Mouse (Mus musculus) kidney, adult 18-20 months (tissue): ENCODE measurements around the gene Iars.
"Not testable (repeated sequence)": the region's sequence is repeated elsewhere in the genome, so short reads cannot be mapped to it uniquely, and the experiment has no call there.

Experiments used
- DNase-seq: peaks from one replicate; pipeline ENCODE4 v3.0.0; 2021

The Iars gene

DNA sequence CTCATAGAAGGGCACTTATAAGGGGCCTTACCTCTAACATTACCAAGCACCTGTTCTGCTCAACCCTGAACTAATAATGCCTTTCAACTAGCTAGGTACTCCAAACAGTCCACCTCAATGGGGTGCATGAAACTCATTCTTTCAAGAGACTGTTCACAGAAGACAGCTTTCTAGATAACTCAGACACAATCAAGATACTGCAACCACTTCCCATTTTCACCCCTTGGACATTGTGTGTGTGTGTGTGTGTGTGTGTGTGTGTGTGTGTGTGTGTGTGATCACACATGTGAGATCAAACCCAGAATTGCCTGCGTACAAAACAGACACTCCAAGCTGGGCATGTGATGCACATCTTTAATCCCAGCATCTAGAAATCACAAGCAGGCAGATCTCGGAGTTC lies 56.1 kb downstream of the Iars start:
- DNase-seq = no peak

DNA sequence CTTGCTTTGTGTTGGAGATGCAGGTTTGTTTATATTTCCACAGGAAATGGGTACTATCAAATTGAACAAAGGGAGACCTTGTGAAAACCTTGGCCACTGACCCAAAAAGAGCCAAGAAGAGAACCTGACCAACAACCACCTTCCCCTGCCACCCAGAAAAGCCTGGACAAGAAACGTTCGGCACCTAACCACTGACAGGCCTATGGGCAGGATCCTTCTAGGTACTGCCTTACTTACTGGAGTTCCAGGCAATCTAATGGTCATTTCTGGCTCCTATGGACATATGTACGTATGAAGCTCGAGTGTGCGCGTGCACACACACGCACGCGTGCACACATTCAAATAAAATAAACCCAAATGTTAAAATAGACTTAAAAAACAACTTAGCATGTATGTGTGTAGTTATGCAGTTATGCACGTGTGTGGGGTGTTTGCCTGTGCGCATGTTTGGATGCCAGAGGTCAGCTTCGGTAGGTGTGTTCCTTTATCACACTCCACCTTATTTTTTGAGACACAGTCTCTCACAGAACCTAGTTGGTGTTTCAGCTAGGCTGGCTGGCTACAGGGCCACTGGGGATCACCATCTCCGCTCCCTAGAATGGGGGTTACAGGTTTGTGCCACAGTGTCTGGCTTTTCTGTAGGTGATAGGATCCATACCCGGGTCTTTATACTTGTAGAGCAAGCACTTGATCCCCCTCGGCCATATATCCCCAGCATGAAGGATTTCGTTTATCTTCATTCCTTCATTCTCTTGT lies 59.6 kb downstream of the Iars start:
- no peak for DNase-seq

DNA sequence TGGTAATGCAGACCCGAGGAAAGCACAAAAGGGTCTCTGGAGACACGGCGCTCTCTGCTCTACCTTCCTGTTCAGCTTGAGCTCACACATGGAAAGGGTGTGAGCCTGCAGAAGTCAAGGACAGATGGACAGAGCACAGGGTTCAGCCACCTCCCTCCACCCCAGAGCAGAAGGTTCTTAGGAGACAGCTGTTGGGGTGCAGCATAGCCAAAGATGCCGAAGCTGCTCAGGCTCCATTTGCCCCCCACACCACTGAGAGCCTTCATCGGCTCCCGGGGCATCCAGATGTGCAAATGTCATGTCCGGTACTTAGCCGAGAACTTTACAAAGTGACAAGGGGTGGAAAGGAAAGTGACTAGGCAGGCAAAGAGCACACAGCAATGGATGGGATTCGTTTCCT lies 74.7 kb downstream of the Iars start:
- no peak for DNase-seq

DNA sequence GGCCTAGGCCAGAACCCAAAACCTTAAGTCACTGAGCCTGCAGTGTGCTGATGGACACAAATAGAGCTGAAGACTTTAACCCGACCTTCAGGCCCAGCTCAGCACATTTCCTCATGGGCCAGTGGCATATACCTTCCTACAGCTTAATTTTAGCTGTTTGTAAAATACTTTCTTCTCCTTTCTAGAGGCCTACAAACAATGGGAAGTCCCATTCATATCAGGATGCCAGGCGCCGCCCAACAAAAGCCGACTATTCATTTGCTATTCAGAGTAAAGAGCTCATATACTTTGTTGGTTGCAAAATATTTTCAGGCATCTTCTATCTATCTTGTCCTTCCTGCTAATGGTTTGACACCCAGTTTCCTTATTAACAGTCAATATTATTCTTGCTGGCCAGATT lies 76.1 kb downstream of the Iars start:
- DNase-seq = no peak

DNA sequence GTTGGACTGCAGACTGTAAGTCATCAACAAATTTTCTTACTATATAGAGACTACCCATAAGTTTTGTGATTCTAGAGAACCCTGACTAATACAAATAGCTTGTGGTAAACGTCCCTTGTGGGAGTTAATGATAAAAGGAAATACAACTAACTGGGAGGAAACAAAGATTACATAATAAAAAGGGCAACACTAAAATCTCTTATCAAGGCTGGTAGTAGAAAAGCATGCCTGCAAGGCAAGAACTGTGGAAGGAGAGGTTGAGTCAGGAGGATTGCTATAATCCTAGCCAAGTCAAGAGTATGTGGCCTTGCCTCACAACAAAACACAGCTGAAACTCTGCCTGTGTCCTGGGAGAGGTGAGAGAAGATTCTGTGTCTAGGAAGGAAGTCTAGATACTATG lies 78.8 kb downstream of the Iars start:
- DNase-seq = no peak

DNA sequence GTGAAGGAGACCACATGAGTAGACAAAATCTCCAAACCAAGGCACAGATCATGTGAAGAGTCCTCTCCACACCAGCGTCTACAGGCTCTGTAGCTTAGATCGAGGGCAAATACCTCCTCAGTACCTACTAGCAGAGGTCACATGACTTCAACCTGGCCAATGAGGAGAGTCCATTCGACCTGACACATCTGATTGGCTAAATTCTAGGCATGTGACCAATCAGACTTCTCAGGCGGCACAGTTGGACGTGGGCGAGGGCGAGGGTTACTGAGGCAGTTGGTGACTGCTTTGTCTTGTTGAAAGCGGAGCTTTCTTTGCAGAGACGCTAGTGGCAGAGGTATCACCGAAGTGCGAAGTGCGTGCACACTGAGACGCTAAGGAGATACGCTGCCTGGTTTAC lies 80.3 kb downstream of the Iars start:
- no peak for DNase-seq

DNA sequence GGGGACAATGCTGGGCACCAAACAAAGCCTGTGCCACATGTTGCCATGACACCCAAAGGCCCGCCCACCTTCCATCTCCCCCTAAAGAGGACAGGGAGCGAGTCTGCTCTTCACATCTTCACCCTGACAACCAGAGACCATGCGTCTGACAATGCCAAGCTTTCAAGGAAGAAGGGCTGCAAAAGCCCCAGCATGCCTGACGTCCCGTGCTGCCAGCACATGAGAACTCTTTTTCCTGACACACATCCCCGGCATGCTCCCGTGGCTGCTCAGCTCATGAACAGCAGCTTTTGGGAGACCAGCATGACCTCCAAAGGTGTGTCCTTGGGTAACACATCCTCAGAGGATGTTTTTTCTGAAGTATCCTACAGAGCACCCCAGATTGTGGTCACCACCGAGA lies 83.4 kb downstream of the Iars start:
- DNase-seq = no peak

DNA sequence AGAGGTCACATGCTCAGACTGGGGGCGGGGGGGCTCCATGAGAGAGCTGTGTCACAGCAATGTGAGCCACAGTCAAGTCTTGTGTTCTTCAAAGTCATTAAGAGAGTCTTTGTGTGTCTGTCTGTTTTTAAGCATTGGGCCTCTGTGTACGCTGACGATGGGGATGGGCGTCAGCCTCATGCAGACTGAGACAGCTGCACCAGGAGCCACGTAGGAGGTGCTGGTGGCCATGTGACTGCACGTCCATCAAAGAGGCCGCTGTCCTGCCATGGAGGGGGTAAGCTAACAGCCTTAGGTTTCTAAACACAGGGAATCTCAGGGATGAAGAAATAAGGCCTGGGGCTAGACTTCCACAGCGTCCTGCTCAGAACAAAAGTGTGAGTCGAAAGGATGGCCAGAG lies 84.4 kb downstream of the Iars start:
- no peak for DNase-seq

DNA sequence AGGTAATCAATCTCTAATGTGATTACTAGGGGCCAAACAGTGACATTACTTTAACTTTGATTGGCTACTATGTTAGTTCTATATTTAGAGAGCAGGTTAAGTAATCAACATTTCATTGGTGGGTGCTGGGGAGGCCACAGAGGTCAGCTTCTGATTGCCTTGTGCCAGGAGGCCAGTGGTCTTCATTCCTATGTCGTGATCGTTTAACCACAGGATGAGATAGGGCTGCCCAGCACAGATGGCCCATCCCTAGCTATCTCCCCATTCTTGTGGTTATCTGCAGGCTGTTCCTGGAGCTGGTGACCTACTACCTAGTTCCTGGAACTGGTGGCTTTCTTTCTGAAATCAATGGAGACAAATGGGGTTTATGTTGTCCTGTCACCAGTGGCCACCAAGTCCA lies 86.1 kb downstream of the Iars start:
- DNase-seq = no peak

DNA sequence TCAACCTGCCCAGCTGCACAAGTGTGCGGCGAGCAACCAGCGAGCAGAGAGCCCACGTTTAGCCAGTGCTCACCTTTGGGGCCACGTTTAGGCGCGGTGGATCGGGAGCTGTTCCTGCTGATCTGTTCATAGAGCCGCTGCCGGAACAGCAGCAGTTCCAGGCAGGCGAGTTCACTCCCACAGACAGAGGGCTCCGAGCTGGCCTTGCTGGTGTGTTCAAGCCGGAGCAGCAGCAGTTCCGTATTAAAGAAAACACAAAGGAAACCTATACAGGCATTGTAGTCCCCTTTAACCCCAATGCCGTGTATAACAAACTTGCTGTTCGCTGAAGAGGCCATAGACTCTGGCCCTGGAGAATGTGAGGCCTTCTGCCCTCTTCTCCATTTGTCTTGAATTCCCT lies 87.2 kb downstream of the Iars start:
- no peak for DNase-seq

DNA sequence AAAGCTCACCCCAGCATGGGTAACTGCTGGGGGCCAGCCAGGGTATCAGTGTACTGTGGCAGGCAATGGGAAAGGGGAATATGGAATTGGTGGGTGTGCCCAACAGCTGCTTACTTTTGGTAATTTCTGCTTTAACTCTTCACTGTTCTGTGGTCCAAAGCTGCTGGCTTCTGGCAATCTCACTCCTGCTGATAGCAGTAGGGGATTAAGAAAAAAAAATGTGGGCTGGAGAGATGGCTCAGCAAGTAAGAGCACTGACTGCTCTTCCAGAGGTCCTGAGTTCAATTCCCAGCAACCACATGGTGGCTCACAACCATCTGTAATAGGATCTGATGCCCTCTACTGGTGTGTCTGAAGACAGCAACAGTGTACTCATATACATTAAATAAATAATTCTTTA lies 89.6 kb downstream of the Iars start:
- not testable (repeated sequence) for DNase-seq
